Mouse (Mus musculus) liver, adult 2 months (tissue): ENCODE data around the gene Nadk. TPM values are rescaled to one million over a fixed set of nuclear protein-coding genes. Genes with fewer than 3 reads are reported as not detected.
A peak's percentile ranks its signal among the peaks of the same experiment; 100 is the strongest.

Experiments used
- DNase-seq: peaks from one replicate; pipeline ENCODE4 v3.0.0-alpha.2; 2011; ENCODE audit warnings: low read depth, low spot score; ENCODE audit errors: extremely low read depth
- H3K27ac ChIP-seq: fragments of 200-500 bp; replicated peaks from 2 replicates; pipeline ENCODE4 v1.5.1; 2012; ENCODE audit warnings: low read depth, mild to moderate bottlenecking, control low read depth, inconsistent platforms, low read length; ENCODE audit not compliant: insufficient read depth
- H3K27me3 ChIP-seq: fragments of 200-500 bp; 2 replicates; pipeline ENCODE4 v1.6.1; 2012; ENCODE audit warnings: mild to moderate bottlenecking, moderate library complexity, low read length, inconsistent platforms; ENCODE audit not compliant: control insufficient read depth, insufficient read depth
- H3K36me3 ChIP-seq: fragments of 200-500 bp; 2 replicates; pipeline ENCODE4 v1.6.1; 2012; ENCODE audit warnings: low read length, inconsistent platforms; ENCODE audit not compliant: control insufficient read depth, insufficient read depth
- H3K4me1 ChIP-seq: fragments of 200-500 bp; 2 replicates; pipeline ENCODE4 v1.6.1; 2011; ENCODE audit warnings: low read length; ENCODE audit not compliant: control insufficient read depth, insufficient read depth
- H3K4me3 ChIP-seq: fragments of 200-500 bp; 2 replicates; pipeline ENCODE4 v1.5.1; 2011; ENCODE audit warnings: low read depth, mild to moderate bottlenecking, control low read depth, low read length, moderate library complexity; ENCODE audit not compliant: insufficient read depth
- H3K79me2 ChIP-seq: fragments of 200-500 bp; 2 replicates; pipeline ENCODE4 v1.6.1; 2012; ENCODE audit warnings: inconsistent platforms, mild to moderate bottlenecking, low read length, moderate library complexity; ENCODE audit not compliant: control insufficient read depth, insufficient read depth
- H3K9ac ChIP-seq: fragments of 200-500 bp; 2 replicates; pipeline ENCODE4 v1.6.1; 2012; ENCODE audit warnings: low read depth, mild to moderate bottlenecking, control low read depth, inconsistent platforms, low read length
- CTCF ChIP-seq: fragments of 200-500 bp; IDR thresholded peaks from 2 replicates; pipeline ENCODE4 v1.5.1; 2011; ENCODE audit warnings: low read depth, low read length, control low read depth
- POLR2A ChIP-seq: fragments of 200-500 bp; IDR thresholded peaks from 2 replicates; pipeline ENCODE4 v1.6.1; 2011; ENCODE audit warnings: low read length, control low read depth; ENCODE audit not compliant: insufficient read depth; ENCODE audit errors: extremely low read depth
- WGBS: fragments of 180-500 bp; shearing (Covaris S2); methylation state at CpG from one replicate; pipeline ENCODE4 v1.1.7; 2018; 5-methylcytosine and 5-hydroxymethylcytosine counted together
- polyA plus RNA-seq: library from polyadenylated mRNA; depleted of rRNA; stranded (reverse); fragments of >200 nt; gene quantifications from 2 replicates; pipeline ENCODE4 v1.2.3, GENCODE M21; 2012
- total RNA-seq: library from RNA; depleted of rRNA; stranded (reverse); fragments of >200 nt; gene quantifications from 2 replicates; pipeline ENCODE4 v1.2.3, GENCODE M21; 2014

The Nadk gene
- total and polyA plus RNA-seq, 2 experiments = 163 to 196 TPM

DNA sequence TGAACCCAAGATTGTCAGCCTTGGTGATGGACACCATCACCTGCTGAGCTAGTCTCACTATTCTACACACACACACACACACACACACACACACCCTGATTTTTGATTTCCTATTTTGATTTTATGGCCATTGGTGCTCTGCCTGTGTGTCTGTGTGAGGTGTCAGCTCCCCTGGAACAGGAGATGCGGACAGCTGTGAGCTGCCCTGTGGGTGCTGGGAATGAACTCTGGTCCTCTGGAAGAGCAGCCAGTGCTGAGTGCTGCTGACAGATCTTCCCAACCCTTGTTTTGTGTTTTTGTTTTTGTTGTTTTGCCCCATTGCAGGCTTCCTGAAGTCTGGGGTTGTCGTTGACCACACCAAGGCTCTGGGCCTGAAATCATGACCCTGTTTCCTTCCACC is 11.0 kb downstream of the Nadk start:
- peaks cover 44% of the 10 kb centered on the region for H3K79me2 ChIP-seq
- DNase-seq = peak; percentile 55
- peak overlapping the region; percentile 65; the same call in 1 of the 2 replicates for H3K9ac ChIP-seq
- H3K27ac ChIP-seq = peak overlapping the region; percentile 97
- peaks cover 54% of the 10 kb centered on the region for H3K4me1 ChIP-seq
- TF ChIP-seq POLR2A = no peak
- no peak for TF ChIP-seq CTCF
- no peaks in the 10 kb centered on the region for H3K27me3 ChIP-seq
- H3K36me3 ChIP-seq = no peaks in the 10 kb centered on the region
- no peak overlapping the region for H3K4me3 ChIP-seq
- WGBS = 54% methylated on average over 2 of the region's 2 CpGs

DNA sequence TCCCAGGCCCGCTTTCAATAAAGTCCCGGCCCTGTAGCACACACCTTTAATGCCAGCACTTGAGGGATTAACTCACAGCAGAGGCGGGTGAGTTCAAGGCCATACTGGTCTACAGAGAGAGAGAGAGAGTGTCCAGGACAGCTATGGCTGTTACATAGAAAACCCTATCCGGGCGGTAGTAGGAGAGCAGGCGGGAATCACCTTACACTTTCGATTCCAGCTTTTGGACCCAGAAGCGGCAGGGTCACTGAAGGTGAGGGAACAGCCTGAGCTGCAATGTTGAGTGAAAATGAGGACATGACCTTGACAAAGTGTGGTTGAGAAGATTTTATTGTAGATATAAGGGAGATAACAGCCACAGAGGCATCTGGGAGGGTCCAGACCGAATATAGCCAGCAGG is 11.7 kb downstream of the Nadk start:
- DNase-seq = peak; percentile 87
- Histone ChIP-seq H3K27me3 (no peaks in the 10 kb centered on the region), H3K9ac (peak overlapping the region; percentile 65), H3K4me1 (peaks cover 53% of the 10 kb centered on the region), H3K27ac (peak overlapping the region; percentile 97), H3K36me3 (no peaks in the 10 kb centered on the region), H3K4me3 (no peak overlapping the region), H3K79me2 (peaks cover 39% of the 10 kb centered on the region)
- WGBS = 22% methylated on average over 9 of the region's 9 CpGs
- TF ChIP-seq CTCF (no peak), POLR2A (no peak)

DNA sequence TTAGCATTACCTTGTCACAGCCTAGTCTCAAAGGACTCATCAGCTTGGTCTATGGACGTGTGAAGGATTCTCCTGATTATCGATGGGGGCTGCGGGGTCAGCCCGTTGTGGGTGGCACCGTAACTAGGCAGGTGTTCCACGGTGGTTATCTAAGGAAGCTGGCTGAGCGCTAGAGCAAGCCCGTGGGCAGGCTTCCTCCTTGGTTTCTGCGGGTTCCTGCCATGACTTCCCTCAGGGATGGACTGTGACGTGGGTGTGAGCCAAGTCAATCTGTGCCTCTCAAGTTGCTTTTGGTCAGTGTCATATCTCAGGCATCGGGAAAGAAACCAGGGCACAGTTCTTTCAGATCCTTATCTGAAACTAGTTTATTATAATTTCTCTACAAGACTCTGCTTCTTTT is 12.8 kb downstream of the Nadk start:
- Histone ChIP-seq H3K27me3 (no peaks in the 10 kb centered on the region), H3K9ac (no peak overlapping the region), H3K4me1 (peaks cover 54% of the 10 kb centered on the region), H3K36me3 (peaks cover 3% of the 10 kb centered on the region), H3K79me2 (peaks cover 32% of the 10 kb centered on the region; the same call in 1 of the 2 replicates), H3K27ac (peak overlapping the region; percentile 97), H3K4me3 (no peak overlapping the region)
- WGBS = 50% methylated on average over 11 of the region's 11 CpGs
- TF ChIP-seq CTCF (no peak), POLR2A (no peak)
- peak; percentile 57 for DNase-seq

DNA sequence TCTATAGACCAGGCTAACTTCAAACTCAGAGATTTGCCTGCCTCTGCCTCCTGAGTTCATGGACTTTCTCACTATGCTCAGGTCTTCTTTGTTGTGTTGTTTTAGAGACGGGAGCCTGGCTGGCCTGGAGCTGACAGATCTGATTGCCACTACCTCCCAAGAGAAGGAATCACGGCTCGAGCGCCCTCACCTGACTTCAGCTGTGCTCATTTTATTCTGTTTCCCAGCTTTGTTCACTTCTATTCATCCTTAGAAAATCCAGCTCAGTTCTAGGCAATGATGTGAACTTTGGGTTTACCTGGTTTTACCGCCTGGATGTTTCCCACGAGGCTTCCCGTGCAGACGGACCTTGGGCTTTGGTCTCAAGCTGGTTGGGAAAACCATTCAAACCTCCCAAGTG is 13.3 kb downstream of the Nadk start:
- Histone ChIP-seq H3K9ac (no peak overlapping the region), H3K4me1 (peaks cover 55% of the 10 kb centered on the region), H3K4me3 (no peak overlapping the region), H3K79me2 (peaks cover 30% of the 10 kb centered on the region; the same call in 1 of the 2 replicates), H3K27me3 (no peaks in the 10 kb centered on the region), H3K27ac (peak overlapping the region; percentile 59), H3K36me3 (peaks cover 7% of the 10 kb centered on the region)
- DNase-seq = peak; percentile 71
- no peak for TF ChIP-seq CTCF
- no peak for TF ChIP-seq POLR2A
- WGBS = 25% methylated on average over 8 of the region's 8 CpGs

DNA sequence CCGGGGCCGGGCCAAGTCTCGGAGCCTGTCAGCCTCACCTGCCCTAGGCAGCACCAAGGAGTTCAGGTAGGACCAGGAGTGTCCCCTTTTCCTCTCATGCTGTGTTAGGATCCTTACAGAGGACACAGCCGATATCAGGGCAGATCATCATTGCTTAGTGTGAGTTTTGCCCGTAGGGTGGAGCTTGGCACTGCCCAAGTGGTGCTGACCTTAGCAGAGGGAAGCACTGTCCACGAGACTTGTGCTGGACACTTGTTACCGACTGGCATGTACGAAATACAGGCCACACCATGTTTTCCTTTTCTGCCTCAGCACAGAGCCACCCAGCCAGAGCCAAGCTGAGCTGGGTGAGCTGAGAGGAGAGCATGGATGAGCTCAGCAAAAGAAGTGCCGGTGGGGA is 15.0 kb downstream of the Nadk start:
- H3K4me1 ChIP-seq = peaks cover 44% of the 10 kb centered on the region
- peaks cover 10% of the 10 kb centered on the region for H3K36me3 ChIP-seq
- WGBS = 31% methylated on average over 9 of the region's 9 CpGs
- TF ChIP-seq CTCF (no peak), POLR2A (no peak)
- H3K4me3 ChIP-seq = no peak overlapping the region
- peak; percentile 99 for DNase-seq
- peak overlapping the region; percentile 89 for H3K27ac ChIP-seq
- H3K27me3 ChIP-seq = no peaks in the 10 kb centered on the region
- peaks cover 21% of the 10 kb centered on the region; the same call in 1 of the 2 replicates for H3K79me2 ChIP-seq
- H3K9ac ChIP-seq = peak overlapping the region; percentile 58

DNA sequence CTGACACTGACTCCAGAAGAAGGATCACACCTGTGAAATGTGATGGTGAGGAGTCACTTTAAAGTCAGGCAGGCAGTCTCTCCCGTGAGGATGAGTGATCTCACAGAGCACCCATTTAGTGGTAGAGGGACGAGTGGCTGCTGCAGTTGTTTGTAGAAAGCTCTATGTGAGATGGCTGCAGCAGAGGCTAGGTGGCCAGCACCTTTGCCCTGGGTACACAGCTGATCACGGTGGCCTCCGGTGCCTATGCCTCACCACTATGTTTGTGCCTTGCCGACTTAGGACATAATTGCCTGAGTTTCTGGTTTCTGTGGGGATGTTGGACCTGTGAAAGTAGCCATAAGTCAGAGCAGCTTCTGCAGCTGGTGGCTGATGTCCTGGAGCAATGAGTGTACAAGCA is 15.6 kb downstream of the Nadk start:
- H3K4me1 ChIP-seq = peaks cover 41% of the 10 kb centered on the region
- peaks cover 12% of the 10 kb centered on the region for H3K36me3 ChIP-seq
- TF ChIP-seq POLR2A = no peak
- H3K9ac ChIP-seq = peak overlapping the region; percentile 32
- peaks cover 18% of the 10 kb centered on the region; the same call in 1 of the 2 replicates for H3K79me2 ChIP-seq
- no peak overlapping the region for H3K4me3 ChIP-seq
- peak; percentile 79 for DNase-seq
- 14% methylated on average over 5 of the region's 5 CpGs for WGBS
- H3K27me3 ChIP-seq = no peaks in the 10 kb centered on the region
- H3K27ac ChIP-seq = peak overlapping the region; percentile 89
